Mouse (Mus musculus) olfactory bulb, adult 2 months (tissue): ENCODE results near the gene Hivep3.

Source experiments
- CTCF ChIP-seq: fragments of 200-500 bp; IDR thresholded peaks from 2 replicates; pipeline ENCODE4 v1.5.1; 2012; ENCODE audit warnings: low read depth, mild to moderate bottlenecking, low read length, moderate library complexity; ENCODE audit not compliant: insufficient read depth
- POLR2A ChIP-seq: fragments of 200-500 bp; IDR thresholded peaks from 2 replicates; pipeline ENCODE4 v1.6.1; 2012; ENCODE audit warnings: mild to moderate bottlenecking, low read depth, low read length, moderate library complexity; ENCODE audit not compliant: insufficient read depth

GRCm38 (mm10) chr4:119788746-119789145 is 55.2 kb downstream of the Hivep3 start:
- TF ChIP-seq CTCF (no peak), POLR2A (no peak)
